Mouse (Mus musculus) layer of hippocampus, adult 2 months (tissue): ENCODE data around the gene Emd. TPM values are rescaled to one million over a fixed set of nuclear protein-coding genes. Genes with fewer than 3 reads are reported as not detected.

Experiments used
- DNase-seq, 2 experiments: peaks; one replicate each; pipeline ENCODE4 v3.0.0; 2022; ENCODE audit warnings: low spot score in 2 of 2
- H3K27ac ChIP-seq: fragments of 200-600 bp; 2 replicates; pipeline ENCODE4 v1.8.1; 2022
- H3K4me3 ChIP-seq: fragments of 200-600 bp; 2 replicates; pipeline ENCODE4 v1.8.1; 2022; ENCODE audit warnings: mild to moderate bottlenecking
- CTCF ChIP-seq: fragments of 200-600 bp; conservative IDR thresholded peaks from 2 replicates; pipeline ENCODE4 v1.8.1; 2022; ENCODE audit warnings: antibody characterized with exemption, mild to moderate bottlenecking, moderate library complexity
- microRNA-seq, 2 experiments: library from miRNA; unstranded; fragments of <30 nt; microRNA quantifications; one replicate each; pipeline ENCODE4 v1.2.0; 2021
- total RNA-seq, 2 experiments: library from RNA; stranded (reverse); gene quantifications; 2 replicates each; pipeline ENCODE4 v1.2.3; 2021

The Emd gene
- total RNA-seq, 2 experiments from 2014 or later, result 31.8 to 39.5 TPM

- H3K27ac ChIP-seq, result peak within 1 kb of the TSS; percentile 91
- no peak for TF ChIP-seq CTCF
- H3K4me3 ChIP-seq, result peak within 1 kb of the TSS; percentile 69
- peak in 1 of 2 experiments; percentile 44 for DNase-seq
Observed at GRCm38 (mm10) chrX:74281732-74282394, 27.4 kb downstream of the Emd start, which contains the start of the genes Taz and Dnase1l1. Gene Taz (plus strand): TSS chrX:74281912. Gene Dnase1l1 (minus strand): TSS chrX:74282337.

DNA sequence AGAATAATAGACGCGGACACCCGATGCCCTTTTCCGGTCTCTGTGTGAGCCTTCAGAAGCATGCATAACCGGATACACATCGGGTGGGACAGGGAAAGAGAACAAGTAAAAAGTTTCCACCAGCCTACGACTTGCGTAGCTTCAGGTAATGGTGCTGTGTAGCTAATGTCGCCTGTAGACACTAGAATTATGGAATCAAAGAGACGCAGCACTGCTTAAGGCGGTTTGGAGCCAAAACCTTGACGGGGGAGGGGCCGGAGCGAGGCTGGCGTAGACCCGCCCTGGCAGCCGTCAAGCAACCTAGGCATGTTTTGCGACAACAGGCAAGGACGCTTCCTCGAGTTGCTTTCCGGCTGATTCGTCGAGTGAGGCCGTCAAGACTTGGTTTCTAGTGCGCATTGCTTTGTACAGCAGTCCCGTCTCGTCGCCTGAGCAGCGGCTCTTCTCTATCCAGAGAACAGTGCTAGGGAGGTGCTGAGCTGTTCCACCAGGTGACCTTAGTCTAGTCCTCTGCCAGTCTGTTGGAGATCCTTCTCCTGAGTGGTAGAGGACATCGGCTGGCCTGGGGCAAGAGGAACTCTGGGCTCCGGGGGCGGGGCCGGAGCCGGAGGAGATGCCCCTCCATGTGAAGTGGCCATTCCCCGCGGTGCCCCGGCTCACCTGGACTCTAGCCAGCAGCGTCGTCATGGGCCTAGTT lies 28.1 kb downstream of the Emd start:
- TF ChIP-seq CTCF, result no peak
- Histone ChIP-seq H3K4me3 (peak overlapping the region; percentile 69), H3K27ac (peak overlapping the region; percentile 91)
- peak; percentile 77 to 86 for DNase-seq

DNA sequence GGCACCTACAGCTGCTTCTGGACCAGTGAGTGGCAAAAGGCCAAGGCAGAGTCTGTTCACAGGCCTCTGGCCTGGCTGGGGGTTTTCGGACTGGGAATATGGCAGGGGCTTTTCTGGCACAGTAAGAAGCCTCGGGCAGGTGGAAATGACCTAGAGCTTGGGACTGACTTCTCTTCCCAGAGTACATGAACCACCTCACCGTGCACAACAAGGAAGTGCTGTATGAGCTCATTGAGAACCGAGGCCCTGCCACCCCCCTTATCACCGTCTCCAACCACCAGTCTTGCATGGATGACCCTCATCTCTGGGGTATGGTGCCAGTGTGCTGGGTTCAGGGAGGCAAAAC lies 28.6 kb downstream of the Emd start:
- TF ChIP-seq CTCF, result no peak
- Histone ChIP-seq H3K4me3 (peak overlapping the region; percentile 69), H3K27ac (peak overlapping the region; percentile 91)
- no peak for DNase-seq

GRCm38 (mm10) chrX:74293431-74293830 lies 38.9 kb downstream of the Emd start:
- no peak for DNase-seq
- no peak for TF ChIP-seq CTCF

DNA sequence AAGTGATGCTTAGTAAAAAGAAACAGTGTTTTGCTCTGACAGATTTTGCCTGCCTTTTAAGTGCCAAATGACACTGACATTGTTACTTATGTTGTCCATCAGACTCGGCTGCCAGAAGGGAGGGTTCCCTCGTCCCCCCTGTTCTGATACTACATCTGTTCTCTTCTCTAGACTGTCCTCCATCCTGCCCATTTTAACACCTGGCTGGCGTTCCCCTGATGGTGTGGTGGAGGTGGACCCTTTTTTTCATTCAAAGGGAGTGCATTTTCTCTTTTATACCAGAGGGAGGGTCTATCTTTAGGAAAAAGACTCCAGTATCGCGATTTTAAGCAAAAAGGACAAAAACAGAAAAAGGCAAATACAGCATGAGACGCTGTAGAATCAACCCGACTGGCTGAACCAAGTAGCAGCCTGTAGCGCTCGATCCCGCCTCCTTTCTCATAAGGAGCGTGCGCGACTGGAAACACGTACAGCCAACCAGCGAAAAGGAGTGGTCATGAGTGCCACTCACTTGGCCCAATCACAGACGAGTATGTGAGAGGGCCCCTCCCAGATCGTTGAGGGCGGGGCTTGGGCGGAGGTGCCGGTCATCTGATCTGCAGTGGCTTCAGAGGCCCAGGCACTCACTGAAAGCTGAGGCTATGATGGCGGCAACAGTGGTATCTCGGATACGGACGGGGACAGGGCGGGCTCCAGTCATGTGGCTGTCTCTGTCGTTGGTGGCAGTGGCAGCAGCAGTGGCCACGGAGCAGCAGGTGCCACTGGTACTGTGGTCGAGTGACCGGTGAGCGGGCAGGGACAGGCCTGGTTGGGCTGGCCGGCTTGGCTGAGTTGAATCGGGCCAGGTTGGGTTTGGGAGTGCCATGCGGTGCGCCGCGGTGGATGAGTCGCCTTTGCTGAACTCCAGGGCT lies 42.3 kb downstream of the Emd start, which contains the start of gene Atp6ap1:
TSS of gene Atp6ap1 (plus strand) at position 560 of the 911 bp plus-strand sequence.
- no peak for TF ChIP-seq CTCF
- Histone ChIP-seq H3K27ac (peak within 1 kb of the TSS; percentile 89), H3K4me3 (peak within 1 kb of the TSS; percentile 79)
- DNase-seq, result peak; percentile 90 to 95

More at GRCm38 (mm10) chrX:74293431-74293830, 38.9 kb downstream of the Emd start:
- Histone ChIP-seq H3K4me3 (no peak overlapping the region), H3K27ac (no peak overlapping the region)

DNA sequence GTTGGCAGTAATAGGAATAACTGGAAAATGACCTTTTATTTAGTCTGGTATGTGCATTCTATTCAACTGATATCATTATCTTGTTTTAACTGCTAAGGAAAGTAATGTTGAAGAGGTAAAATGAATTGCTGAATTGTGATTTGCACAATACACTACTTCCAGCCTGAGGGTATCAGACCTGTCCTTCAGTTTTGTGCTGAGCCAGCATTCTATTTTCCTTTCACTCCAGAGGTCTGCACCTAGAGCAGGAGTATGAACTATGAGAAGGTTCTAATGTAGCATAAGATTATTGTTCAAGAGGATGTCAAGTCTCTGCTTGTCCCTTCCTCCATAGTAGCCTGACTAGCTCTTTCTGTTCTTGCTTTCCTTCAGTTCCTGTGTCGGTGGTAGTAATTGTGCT lies 43.9 kb downstream of the Emd start:
- no peak overlapping the region for H3K4me3 ChIP-seq
- H3K27ac ChIP-seq, result no peak overlapping the region
- no peak for TF ChIP-seq CTCF
- no peak for DNase-seq

DNA sequence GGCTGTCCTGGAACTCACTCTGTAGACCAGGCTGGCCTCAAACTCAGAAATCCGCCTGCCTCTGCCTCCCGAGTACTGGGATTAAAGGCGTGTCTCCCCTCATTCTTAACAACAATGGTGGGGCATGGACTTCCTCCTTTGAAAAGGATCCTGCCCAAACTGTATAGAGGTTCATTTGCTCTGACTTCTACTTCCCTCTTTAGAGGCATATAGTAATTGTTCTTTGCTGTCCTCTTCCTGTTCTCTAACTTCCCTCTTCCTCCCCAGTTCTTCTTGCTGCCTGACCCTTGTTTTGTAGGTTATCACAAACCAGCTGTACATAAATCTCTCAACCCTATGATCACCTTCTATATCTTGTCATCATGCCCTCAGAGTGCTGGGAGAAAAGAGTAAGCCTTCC lies 45.2 kb downstream of the Emd start:
- TF ChIP-seq CTCF, result no peak
- no peak for DNase-seq
- Histone ChIP-seq H3K4me3 (no peak overlapping the region), H3K27ac (no peak overlapping the region)

GRCm38 (mm10) chrX:74304867-74305700 lies 50.6 kb downstream of the Emd start, which contains the start of gene Gdi1:
Gene Gdi1 (plus strand): TSS chrX:74304998.
- Histone ChIP-seq H3K4me3 (peak within 1 kb of the TSS; percentile 67), H3K27ac (peak within 1 kb of the TSS; percentile 98)
- TF ChIP-seq CTCF, result peak; percentile 63
- peak; percentile 37 to 66 for DNase-seq

Small RNA genes within 50 kb of the gene (microRNA-seq; reads per million reads assigned to microRNA genes)
- gene Mir7091, result 0 reads per million in 2 experiments

Other genes starting within 250 kb of the Emd start
- 10 to 100 TPM; 59.3 to 62.6 TPM for gene Irak1, start 230.8 kb upstream of the Emd start, total RNA-seq
- 1 to 10 TPM in 1 of 2 experiments, not detected in 1; 1.1 TPM for gene Opn1mw, start 127.2 kb upstream of the Emd start, total RNA-seq
- 10 to 100 TPM; 90.6 to 94.2 TPM for gene Mecp2, start 119.3 kb upstream of the Emd start, total RNA-seq
- not detected for gene Tex28, start 86.8 kb upstream of the Emd start, total RNA-seq
- gene Tktl1, start 77.4 kb upstream of the Emd start, total RNA-seq, result under 1 TPM in 1 of 2 experiments, not detected in 1; 0.17 TPM
- 10 to 100 TPM; 77.1 to 78.0 TPM for gene Flna, start 4.9 kb upstream of the Emd start, total RNA-seq
- gene Rpl10, start 16.1 kb downstream of the Emd start, total RNA-seq, result 100 to 1,000 TPM; 137 to 175 TPM
- 10 to 100 TPM; 61.4 to 71.4 TPM for gene Taz, start 27.2 kb downstream of the Emd start, total RNA-seq
- 1 to 10 TPM; 1.6 to 2.1 TPM for gene Dnase1l1, start 27.6 kb downstream of the Emd start, total RNA-seq
- 100 to 1,000 TPM; 306 to 330 TPM for gene Atp6ap1, start 42.4 kb downstream of the Emd start, total RNA-seq
- 100 to 1,000 TPM; 620 to 624 TPM for gene Gdi1, start 50.3 kb downstream of the Emd start, total RNA-seq
- 10 to 100 TPM; 28.1 to 33.7 TPM for gene Fam50a, start 58.3 kb downstream of the Emd start, total RNA-seq
- 10 to 100 TPM; 31.5 to 32.0 TPM for gene Plxna3, start 74.4 kb downstream of the Emd start, total RNA-seq
- gene Lage3, start 98.9 kb downstream of the Emd start, total RNA-seq, result 10 to 100 TPM; 23.3 to 27.3 TPM
- gene Ubl4a, start 118.5 kb downstream of the Emd start, total RNA-seq, result 10 to 100 TPM; 61.1 to 65.1 TPM
- gene Slc10a3, start 118.7 kb downstream of the Emd start, total RNA-seq, result 1 to 10 TPM; 2.8 to 3.1 TPM
- 10 to 100 TPM; 18.3 to 23.8 TPM for gene Fam3a, start 138.6 kb downstream of the Emd start, total RNA-seq
- 10 to 100 TPM; 49.9 to 51.7 TPM for gene Ikbkg, start 138.6 kb downstream of the Emd start, total RNA-seq
- 10 to 100 TPM; 27.1 to 30.2 TPM for gene G6pdx, start 174.5 kb downstream of the Emd start, total RNA-seq
- not detected for gene Gm6880, start 226.7 kb downstream of the Emd start, total RNA-seq